Mouse (Mus musculus): ENCODE data around the gene Abhd4. TPM values are rescaled to one million over a fixed set of nuclear protein-coding genes. Genes with fewer than 3 reads are reported as not detected.
"Not testable (repeated sequence)": the region's sequence is repeated elsewhere in the genome, so short reads cannot be mapped to it uniquely, and the experiment has no call there.

Abhd4 gene
- total RNA-seq, 2 experiments from 2014 or later = 10.0 to 11.0 TPM

DNA sequence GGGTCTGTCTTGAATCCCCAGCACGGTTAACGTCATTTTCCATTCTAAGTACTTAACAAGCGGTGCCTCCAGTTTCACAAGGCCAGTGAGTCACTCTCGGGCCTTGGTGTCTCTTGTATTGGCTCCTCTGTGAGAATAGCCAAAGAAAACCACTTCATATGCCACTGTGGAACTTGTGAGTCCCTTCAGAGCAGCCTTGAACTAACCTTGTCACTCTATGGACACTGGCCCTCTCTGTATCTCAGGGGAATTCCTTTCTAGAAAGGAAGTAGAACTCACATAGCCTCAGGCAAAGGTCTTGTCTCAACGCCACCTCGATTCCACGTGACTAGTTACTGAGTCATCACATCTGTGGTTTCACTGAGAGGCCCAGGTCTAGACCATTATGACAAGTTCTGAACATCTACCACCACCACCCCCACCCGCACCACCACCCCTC is 31.7 kb upstream of the Abhd4 start:
- peak; percentile 46 for ATAC-seq (ENCODE audit: poor library complexity, severe bottlenecking)

DNA sequence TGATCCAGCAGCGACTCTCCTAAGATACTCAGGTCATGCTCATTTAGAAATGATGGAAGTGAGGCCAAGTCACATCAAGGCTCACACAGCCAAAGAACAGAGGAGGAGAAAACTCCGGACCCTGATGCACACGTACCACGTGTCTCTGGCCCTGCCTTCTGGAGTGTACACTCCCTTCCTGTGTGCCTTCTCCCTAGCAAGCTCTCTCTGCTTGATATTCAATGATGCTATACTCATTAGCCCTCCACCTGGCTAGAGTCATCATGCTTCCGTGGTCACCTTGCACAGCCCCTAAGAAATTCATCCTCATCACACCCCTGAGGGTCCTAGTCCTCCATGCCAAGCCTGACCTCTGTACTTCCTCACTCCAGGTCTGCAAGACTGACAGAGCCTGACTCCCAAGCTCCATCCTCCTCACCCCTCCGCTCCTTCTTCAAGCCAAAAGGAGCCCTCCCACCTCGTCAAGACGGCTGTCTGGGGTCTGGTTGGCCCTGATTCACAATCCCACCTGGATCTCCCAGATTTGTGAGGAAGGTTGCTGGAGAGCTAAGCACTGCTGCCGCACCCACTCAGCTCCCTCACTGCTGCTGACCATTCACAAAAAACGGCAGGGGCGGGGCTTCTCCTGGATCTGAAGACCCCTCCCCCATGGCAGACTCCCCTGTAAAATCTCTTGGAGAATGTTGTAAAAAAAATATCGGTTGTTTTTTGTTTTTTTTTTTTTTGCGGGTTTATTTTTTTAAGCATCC is 30.5 kb upstream of the Abhd4 start:
- ATAC-seq (ENCODE audit: poor library complexity, severe bottlenecking) = no peak

DNA sequence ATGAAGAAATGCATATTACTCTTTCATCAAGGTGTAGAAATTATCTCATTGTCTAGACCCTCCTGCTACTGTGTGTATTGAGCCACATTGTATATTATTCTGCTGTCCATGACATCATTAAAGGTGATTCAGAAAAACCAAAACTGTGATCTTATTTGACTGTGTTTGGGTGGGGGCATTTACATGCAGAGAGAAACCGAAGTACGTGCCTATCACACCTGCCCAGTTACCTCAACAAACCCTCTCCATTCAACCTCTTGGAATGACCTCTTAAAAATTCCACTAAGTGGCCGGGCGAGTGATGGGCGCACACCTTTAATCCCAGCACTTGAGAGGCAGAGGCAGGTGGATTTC is 29.9 kb upstream of the Abhd4 start:
- no peak for ATAC-seq (ENCODE audit: poor library complexity, severe bottlenecking)

DNA sequence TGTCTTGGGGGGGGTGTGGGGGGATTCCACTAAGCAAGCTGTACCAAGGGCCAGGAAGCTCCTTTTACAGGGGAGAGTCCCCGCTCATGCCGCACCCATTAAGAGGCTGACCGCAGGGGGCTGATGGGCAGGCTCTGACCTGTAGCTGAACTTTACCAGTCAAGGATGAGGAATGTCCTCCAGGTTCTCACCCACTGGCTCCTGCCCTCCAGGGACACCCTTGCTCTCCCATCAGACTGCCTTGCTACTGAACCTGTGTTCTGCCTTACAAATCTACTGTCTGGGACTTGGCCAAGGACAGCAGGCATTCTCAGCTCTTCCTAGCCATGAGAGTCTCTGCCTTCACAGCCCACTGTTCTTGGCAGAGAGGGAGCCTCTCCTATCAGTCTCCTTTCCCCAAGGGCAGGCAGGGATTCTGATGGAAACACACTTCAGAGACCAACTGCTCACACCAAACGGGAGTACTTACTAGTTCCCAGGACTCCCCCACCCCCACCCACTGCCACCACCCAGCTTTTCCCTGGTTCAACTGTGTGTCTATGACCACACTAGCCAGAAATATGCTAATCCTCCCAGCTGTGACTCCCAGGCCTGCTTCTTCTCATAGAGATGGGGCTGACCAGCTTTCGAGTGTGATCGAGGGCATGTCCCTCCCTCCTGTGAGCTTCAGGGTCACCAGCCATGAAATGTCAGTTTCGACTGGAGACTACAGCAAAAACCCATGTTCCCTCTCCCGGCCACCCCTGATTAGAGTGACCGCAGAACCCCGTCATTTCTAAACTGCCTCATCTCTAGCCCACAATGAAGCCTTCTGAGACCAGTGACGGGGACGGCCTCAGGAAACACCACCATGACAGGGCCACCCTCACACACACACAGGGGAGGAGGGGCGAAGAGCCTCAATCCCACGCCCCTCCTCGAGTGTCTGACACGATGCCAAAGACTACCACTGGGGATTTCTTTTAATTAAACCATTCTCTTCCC is 29.2 kb upstream of the Abhd4 start:
- ATAC-seq (ENCODE audit: poor library complexity, severe bottlenecking) = peak; percentile 31

DNA sequence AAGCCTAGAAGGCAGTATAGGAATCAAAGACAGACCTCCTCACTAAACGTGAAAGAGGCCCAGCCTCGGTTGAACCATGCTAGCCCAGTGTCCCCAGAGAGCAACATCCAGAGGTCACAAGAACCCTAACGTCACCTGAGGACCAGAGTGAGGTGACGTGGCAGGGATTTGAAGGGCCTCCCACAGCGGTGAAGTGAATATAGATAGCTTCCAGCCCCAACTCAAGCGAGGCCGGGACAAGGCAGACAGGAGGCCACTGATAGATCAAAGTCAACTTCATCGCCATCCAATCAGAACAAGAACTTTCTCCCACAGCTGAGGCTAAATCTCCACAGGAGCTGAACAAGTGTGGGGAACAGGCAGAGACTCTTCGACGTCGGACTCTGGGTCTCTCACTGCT is 28.3 kb upstream of the Abhd4 start:
- ATAC-seq (ENCODE audit: poor library complexity, severe bottlenecking) = no peak

DNA sequence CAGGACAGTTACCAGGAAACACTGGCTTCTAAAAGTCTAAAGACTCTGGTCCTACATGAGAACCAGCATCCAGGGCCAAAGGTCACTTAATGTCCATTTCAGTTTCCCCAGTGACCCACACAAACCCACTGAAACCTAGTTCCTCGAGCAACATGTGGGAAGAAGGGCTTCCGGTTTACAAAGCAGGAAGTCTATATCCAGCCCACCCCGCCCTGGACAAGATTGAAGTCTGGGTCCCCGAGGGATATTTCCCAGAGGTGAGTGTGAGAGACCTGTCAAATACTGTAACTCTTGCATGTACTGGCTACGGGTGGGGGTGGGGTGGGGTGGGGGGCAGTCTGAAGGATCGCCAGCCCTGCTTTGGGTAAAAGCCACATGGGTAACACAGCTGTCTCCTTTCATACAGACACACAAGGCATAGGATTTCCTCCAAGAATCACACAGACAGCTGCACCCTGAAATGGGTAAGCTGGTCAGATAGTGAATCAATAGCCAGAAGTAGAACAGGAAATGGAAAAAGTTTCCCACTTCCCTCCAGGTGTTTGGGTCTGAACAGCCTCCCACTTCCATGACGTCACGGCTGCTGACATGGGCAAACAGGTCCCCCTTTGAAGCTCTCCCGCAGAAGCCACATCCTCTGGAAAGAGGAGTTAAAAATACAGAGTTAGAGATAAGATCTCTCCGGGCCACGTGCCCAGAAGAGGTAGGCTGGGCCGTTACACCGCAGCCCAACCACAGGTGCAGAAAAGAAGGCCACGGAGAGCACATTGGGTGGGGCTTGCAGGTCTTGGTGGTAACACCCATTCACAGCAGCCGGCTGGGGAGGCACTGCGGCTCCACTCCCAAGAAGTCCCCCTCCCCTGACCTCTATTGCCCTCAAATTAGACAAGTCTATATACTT is 26.8 kb upstream of the Abhd4 start:
- peak; percentile 67 for ATAC-seq (ENCODE audit: poor library complexity, severe bottlenecking)

DNA sequence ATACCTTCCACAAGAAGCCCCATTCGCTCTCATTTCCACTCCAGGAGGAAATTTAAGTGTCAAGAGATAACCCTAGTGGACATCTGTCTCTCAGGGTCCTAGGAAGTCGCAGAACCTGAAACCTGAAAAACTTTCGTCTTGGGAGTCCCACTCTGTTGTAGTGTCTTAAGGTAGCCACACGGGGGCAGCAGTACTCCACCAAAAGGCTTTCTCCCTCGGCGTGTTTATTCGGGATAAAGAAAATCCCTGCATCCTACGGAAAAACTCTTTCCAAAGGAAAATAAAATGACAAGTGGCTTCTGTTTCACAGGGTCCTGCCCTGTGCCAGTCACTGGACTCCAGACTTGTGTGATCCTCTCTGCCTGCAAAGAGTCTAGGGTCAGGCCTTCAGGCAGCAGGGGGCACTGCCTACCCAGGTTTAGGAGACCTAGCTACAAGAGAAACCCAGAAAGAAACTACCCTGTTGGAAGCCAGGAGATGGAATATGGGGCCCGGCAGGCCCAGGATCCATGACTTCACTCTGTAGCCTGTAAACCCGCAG is 26.0 kb upstream of the Abhd4 start:
- peak; percentile 46 for ATAC-seq (ENCODE audit: poor library complexity, severe bottlenecking)

DNA sequence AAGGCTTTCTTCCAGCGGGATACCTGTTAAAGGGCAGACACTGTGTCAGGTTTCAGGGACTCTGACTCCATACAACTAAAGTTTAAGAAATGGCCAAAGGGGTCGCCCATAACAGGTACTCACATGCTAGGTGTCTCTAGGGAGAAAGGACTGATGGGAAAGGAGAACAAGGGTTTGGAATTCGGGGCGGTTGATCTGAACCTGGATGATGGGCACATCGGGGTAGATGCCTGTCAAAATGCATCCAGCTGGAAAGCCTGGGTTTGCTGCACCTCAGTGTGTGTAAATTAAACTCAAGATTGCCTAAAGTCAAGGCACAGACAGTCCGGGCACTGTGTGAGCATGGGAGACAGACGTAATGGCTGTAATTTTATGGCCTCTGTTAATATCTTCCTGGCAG is 25.5 kb upstream of the Abhd4 start:
- no peak for ATAC-seq (ENCODE audit: poor library complexity, severe bottlenecking)

DNA sequence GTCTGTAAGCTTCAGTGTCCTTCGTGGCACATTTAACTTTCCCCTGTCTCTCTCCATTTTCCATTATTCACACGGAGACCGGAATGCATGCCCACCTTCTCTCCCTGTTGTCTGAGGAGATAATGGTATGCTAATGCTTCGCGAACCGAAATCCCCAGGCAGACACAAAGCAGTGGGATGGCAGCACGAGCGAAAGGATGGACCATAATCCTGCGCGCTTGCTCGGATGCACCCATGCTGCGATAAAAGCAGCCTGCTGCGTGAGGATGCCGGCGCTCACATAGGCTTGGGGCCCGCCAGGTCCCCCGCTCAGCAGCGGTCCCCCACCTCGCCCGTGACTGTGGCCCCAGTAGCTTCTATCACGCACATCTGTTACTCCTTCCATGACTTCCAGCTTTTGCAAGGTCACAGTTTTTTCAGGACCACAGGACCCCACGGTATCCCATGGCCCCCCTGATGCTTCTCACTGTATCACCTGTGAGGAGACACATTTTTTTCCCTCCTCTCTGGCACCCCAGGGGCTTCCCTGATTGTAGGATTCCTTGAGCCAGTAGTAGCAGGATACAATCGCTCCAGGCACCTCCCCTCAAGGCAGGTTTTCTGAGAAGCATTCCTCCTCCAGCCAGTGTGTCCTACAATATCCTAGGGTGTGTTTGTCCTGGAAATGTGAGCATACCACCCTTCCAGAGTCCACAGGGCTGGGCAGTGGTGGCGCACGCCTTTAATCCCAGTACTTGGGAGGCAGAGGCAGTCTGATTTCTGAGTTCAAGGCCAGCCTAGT is 24.9 kb upstream of the Abhd4 start:
- ATAC-seq (ENCODE audit: poor library complexity, severe bottlenecking) = no peak

DNA sequence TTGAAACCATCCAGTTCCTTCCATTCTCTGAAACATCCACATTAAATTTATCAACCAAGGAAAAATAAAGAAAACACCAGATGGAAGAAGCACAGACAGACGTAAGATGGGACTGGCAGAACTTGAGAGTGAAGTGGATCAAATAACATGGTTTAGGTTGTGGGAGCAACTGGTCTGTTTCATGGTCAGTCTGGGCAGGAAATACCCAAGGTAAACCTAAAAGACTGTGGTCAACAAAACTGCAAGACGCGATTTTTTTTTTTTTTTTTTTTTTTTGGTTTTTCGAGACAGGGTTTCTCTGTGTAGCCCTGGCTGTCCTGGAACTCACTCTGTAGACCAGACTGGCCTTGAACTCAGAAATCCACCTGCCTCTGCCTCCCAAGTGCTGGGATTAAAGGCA is 24.1 kb upstream of the Abhd4 start:
- not testable (repeated sequence) for ATAC-seq (ENCODE audit: poor library complexity, severe bottlenecking)

DNA sequence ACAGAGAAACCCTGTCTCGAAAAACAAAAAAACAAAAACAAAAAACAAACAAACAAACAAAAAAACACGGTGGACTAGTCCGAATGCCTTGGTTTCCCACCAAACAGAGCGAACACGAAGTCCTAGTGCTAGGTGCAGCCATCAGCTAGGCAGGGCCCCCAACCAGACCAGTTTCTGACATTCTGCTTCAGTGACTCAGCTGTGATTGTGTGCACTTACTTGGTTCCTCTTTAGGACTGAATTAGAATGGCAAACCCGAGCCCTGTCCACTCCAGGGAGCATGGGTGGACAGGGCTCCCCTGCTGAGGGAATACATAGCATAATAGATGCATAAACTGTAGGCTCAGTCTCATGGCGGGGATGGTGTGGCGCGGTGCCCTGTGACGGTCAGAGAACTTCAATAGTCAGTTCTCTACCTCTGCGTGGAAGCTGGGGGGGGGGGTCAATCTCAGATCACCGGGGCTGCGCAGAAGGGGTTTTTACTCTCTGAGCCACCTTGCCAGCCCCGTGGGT is 23.3 kb upstream of the Abhd4 start:
- ATAC-seq (ENCODE audit: poor library complexity, severe bottlenecking) = no peak

DNA sequence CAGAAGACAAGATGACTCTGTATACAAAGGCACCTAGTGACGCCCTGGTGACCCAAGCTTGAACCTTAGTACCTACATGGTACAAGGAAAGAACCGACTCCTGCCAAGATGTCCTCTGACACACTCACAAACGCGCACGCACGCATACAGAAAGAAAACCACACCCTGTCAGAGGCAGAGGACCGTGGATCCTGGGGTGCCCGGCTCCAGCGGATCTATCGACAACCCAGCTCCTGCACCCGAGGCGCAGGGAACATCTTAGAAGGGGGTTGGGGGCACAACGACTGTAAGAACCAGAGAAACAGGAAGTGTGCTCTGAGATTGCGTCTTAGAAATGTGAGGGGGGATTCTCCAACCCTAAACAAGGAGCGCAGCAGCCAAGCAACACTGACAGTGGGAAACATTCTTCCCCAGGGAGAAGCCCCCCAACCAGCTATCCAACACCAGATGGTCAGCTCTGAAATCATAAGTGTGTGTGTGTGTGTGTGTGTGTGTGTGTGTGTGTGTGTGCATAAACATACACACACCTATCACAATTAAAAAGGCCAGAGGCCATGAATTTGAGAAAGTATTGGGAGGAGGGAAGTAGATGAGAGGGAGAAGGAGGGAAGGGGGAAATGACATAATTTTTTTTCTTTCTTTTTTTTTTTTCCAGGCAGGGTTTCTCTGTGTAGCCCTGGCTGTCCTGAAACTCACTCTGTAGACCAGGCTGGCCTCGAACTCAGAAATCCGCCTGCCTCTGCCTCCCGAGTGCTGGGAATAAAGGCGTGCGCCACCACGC is 22.6 kb upstream of the Abhd4 start:
- no peak for ATAC-seq (ENCODE audit: poor library complexity, severe bottlenecking)

DNA sequence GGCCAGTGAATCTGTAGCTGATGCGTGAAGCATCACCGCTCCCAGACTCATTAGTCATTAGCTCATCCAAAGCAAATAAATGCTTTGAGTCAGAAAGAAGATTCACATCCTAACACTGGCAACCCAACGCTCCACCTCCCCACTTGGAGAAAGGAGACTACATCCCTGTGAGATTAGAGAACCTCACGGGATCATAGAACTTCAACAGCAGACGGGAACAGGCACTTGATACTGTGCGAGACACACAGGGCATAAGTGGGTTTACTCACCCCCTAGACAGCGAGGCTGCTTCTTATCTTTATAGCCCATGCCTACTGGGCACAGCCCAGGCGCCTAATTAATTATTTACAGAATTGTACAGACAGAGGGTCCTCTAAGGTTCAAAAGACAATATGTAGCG is 21.8 kb upstream of the Abhd4 start:
- no peak for ATAC-seq (ENCODE audit: poor library complexity, severe bottlenecking)

DNA sequence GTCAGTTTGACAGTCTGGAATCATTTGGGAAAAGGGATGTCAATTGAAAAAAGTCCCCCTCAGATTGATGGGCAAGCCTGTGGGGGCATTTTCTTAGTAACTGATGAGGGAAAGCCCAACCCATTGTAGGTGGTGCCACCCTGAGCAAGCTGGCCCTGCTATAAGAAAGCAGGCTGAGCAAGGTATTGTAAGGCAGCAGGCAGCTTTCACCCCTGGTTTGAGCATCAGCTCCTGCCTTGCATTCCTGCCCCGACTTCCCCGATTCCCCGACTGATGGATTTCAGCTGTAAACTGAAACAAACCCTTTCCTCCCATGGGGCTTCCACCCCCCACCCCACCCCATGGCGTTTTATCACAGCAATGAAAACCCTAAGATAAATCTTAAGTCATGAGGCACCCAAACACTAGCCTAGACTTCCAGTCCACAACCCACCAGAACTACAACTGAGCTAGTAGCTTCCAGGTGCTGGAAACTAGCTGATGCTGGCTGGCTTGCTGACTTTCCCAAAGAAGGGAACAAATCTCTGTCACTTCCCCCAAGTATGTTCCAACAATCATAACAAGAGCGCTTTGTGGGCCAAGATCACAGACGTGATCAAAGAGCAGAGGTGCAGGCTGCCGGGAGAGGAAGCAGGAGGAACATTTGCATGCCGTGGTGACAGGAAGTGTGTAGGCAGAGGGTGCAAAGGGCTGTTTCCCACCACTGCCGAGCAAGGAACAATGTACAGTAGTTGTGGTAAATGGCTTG is 21.0 kb upstream of the Abhd4 start:
- peak; percentile 83 for ATAC-seq (ENCODE audit: poor library complexity, severe bottlenecking)

DNA sequence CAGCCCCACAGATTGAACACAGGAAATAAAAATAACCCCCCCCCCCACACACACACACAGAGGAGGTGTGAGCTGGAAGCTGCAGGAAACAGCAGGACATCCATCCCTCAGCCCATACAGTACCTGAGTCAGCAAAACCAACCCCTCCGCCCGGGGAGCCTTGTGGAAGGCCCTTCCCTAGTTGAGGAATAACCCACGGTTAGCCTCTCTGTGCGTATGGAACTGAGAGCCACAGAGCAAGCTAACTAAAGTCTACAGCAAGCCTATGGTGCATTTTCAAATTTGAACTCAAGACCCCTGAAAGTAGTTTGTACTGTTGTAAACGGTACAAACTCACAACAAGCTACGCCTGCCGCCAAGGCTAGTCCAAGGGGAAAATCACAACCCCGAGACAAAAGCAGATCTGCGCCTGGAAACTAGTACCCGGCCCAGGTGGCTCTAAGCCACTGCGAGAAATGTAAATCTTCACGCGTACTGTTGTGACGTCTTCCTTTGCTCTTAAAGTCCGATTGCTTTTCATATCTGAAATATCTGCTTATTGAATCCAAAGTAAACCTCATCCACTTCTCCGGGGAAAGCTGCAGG is 20.3 kb upstream of the Abhd4 start:
- no peak for ATAC-seq (ENCODE audit: poor library complexity, severe bottlenecking)

DNA sequence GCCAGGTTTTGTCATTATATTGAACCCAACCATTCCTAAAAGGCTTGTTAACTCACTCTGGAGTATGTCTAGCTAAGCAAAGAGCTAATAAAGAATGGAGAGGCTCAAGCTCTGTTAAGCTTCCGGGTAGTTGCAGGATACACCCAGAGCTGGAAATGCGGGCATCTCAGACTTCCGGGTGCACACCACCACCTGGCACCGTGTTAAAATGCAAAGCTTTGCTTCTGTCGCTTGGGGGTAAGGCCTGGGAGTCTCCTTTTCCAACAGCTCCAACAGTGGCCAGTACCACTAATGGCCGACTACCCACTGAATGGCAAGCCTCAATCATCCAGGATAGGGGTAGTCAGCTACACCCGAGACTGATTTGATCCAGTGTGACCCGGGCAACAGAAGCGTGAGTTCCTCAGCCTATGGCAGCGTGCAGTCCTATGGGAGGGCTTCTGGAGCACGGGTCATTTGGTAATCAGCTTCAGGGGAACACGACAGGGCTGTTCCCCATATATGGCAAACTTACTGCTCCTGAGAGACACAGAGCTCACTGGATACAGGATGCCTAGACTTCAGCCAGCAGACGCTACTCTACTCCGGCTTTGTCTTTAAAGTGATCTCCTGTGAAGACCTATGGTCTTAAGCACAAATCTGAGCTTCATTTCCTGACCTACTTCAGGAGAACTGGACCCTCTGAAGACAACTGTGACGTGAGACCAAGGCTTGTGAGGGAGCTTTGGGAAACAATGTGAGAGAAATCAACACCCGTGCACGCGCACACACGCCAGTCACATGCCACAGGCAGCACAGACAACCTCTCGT is 19.6 kb upstream of the Abhd4 start:
- no peak for ATAC-seq (ENCODE audit: poor library complexity, severe bottlenecking)

Measured in megakaryocyte, adult 5-6 weeks (primary cell).